Mouse (Mus musculus) retina, postnatal 1 day (tissue): ENCODE results near the gene Grid1.
A peak's percentile ranks its signal among the peaks of the same experiment; 100 is the strongest.

Experiments used
- DNase-seq: peaks from one replicate; pipeline ENCODE4 v3.0.0-alpha.2; 2012

Grid1 gene

GRCm38 (mm10) chr14:34838999-34839398 is 19.1 kb downstream of the Grid1 start:
- DNase-seq, result no peak

GRCm38 (mm10) chr14:34839898-34840297 is 20.0 kb downstream of the Grid1 start:
- DNase-seq, result no peak

- no peak for DNase-seq
Measured at GRCm38 (mm10) chr14:34843579-34843978, 23.7 kb downstream of the Grid1 start.

- DNase-seq, result peak; percentile 63
Measured at GRCm38 (mm10) chr14:34844166-34844565, 24.3 kb downstream of the Grid1 start.

- DNase-seq, result peak; percentile 40
Measured at GRCm38 (mm10) chr14:34846799-34847198, 26.9 kb downstream of the Grid1 start.

GRCm38 (mm10) chr14:34847625-34848024 is 27.7 kb downstream of the Grid1 start:
- no peak for DNase-seq

GRCm38 (mm10) chr14:34860891-34861780 is 41.2 kb downstream of the Grid1 start:
- peak; percentile 11 for DNase-seq

- peak; percentile 64 for DNase-seq
Measured at GRCm38 (mm10) chr14:34867266-34867665, 47.4 kb downstream of the Grid1 start.

GRCm38 (mm10) chr14:34868513-34869260 is 48.8 kb downstream of the Grid1 start:
- no peak for DNase-seq

GRCm38 (mm10) chr14:34879996-34880395 is 60.1 kb downstream of the Grid1 start:
- no peak for DNase-seq

- DNase-seq, result peak; percentile 77
Measured at GRCm38 (mm10) chr14:34880431-34881421, 60.8 kb downstream of the Grid1 start.

- no peak for DNase-seq
Measured at GRCm38 (mm10) chr14:34884194-34884593, 64.3 kb downstream of the Grid1 start.

GRCm38 (mm10) chr14:34884611-34885010 is 64.7 kb downstream of the Grid1 start:
- no peak for DNase-seq

- no peak for DNase-seq
Measured at GRCm38 (mm10) chr14:34891769-34892532, 72.0 kb downstream of the Grid1 start.

GRCm38 (mm10) chr14:34896253-34896982 is 76.5 kb downstream of the Grid1 start:
- DNase-seq, result peak; percentile 61

GRCm38 (mm10) chr14:34903854-34904253 is 83.9 kb downstream of the Grid1 start:
- DNase-seq, result no peak

GRCm38 (mm10) chr14:34905697-34906096 is 85.8 kb downstream of the Grid1 start:
- DNase-seq, result no peak

GRCm38 (mm10) chr14:34908366-34908765 is 88.5 kb downstream of the Grid1 start:
- no peak for DNase-seq

- DNase-seq, result peak; percentile 78
Measured at GRCm38 (mm10) chr14:34908804-34909203, 88.9 kb downstream of the Grid1 start.

GRCm38 (mm10) chr14:34916315-34916714 is 96.4 kb downstream of the Grid1 start:
- no peak for DNase-seq

- no peak for DNase-seq
Measured at GRCm38 (mm10) chr14:34917111-34917510, 97.2 kb downstream of the Grid1 start.
